Mouse (Mus musculus) layer of hippocampus, postnatal 25 days (tissue): ENCODE data around the gene Ntf5. TPM values are rescaled to one million over a fixed set of nuclear protein-coding genes. Genes with fewer than 3 reads are reported as not detected.
"Not testable (repeated sequence)": the region's sequence is repeated elsewhere in the genome, so short reads cannot be mapped to it uniquely, and the experiment has no call there.

Source experiments
- DNase-seq, 2 experiments: peaks; one replicate each; pipeline ENCODE4 v3.0.0; 2022; ENCODE audit warnings: mixed read lengths in 2 of 2, low spot score in 1 of 2; ENCODE audit errors: extremely low spot score in 1 of 2
- total RNA-seq, 2 experiments: library from RNA; stranded (reverse); gene quantifications; 2 replicates each; pipeline ENCODE4 v1.2.3; 2021

The Ntf5 gene
- under 1 TPM in 1 of 2 experiments, not detected in 1; 0.22 TPM for total RNA-seq

GRCm38 (mm10) chr7:45413113-45413863 lies at the start of gene Ntf5:
Gene Ntf5, plus strand, starts transcription at chr7:45413695.
- no peak for DNase-seq

GRCm38 (mm10) chr7:45363983-45364382 lies 49.5 kb upstream of the Ntf5 start:
- DNase-seq, result no peak

GRCm38 (mm10) chr7:45365742-45366651 lies 47.5 kb upstream of the Ntf5 start:
- DNase-seq, result no peak

- DNase-seq, result peak in 1 of 2 experiments; percentile 48
These were observed 46.9 kb upstream of the Ntf5 start, which contains the start of gene Ppfia3 for GRCm38 (mm10) chr7:45366652-45367019. Gene Ppfia3, minus strand, starts transcription at chr7:45367019.

GRCm38 (mm10) chr7:45367020-45367880 lies 46.2 kb upstream of the Ntf5 start:
- DNase-seq, result peak; percentile 95 to 98

GRCm38 (mm10) chr7:45368178-45368577 lies 45.3 kb upstream of the Ntf5 start:
- no peak for DNase-seq

- no peak for DNase-seq
These were observed 44.3 kb upstream of the Ntf5 start for GRCm38 (mm10) chr7:45369022-45369745.

GRCm38 (mm10) chr7:45369836-45370474 lies 43.5 kb upstream of the Ntf5 start:
- DNase-seq, result no peak

GRCm38 (mm10) chr7:45370475-45371311 lies 42.8 kb upstream of the Ntf5 start, which contains the start of gene Lin7b:
Gene Lin7b, minus strand, starts transcription at chr7:45370583.
- DNase-seq, result peak; percentile 81 to 88

GRCm38 (mm10) chr7:45372371-45372770 lies 41.1 kb upstream of the Ntf5 start:
- DNase-seq, result no peak

GRCm38 (mm10) chr7:45374620-45375019 lies 38.9 kb upstream of the Ntf5 start:
- no peak for DNase-seq

GRCm38 (mm10) chr7:45376057-45376456 lies 37.4 kb upstream of the Ntf5 start:
- DNase-seq, result no peak

- no peak for DNase-seq
These were observed 27.4 kb upstream of the Ntf5 start for GRCm38 (mm10) chr7:45386077-45386476.

- no peak for DNase-seq
These were observed 18.4 kb upstream of the Ntf5 start for GRCm38 (mm10) chr7:45395129-45395541.

GRCm38 (mm10) chr7:45395578-45396336 lies 17.7 kb upstream of the Ntf5 start, which contains the start of gene Snrnp70:
Gene Snrnp70, minus strand, starts transcription at chr7:45395742.
- peak; percentile 99 to 100 for DNase-seq

GRCm38 (mm10) chr7:45396337-45396775 lies 17.1 kb upstream of the Ntf5 start:
- DNase-seq, result not testable (repeated sequence)

- DNase-seq, result no peak
These were observed 16.7 kb upstream of the Ntf5 start for GRCm38 (mm10) chr7:45396787-45397186.
